Mouse (Mus musculus) embryo, embryonic 11 days (tissue): Measurements from ENCODE around the gene Ube2t.

Experiments used
- DNase-seq: peaks from one replicate; pipeline ENCODE4 v3.0.0-alpha.2; 2015

Ube2t gene

GRCm38 (mm10) chr1:134995954-134996353 lies 33.6 kb downstream of the Ube2t start:
- DNase-seq: no peak

- no peak for DNase-seq
Observed at GRCm38 (mm10) chr1:134996471-134996870, 34.1 kb downstream of the Ube2t start.

GRCm38 (mm10) chr1:134997568-134997967 lies 35.2 kb downstream of the Ube2t start:
- DNase-seq: no peak

GRCm38 (mm10) chr1:134998231-134998630 lies 35.9 kb downstream of the Ube2t start:
- DNase-seq: no peak

- DNase-seq: no peak
Observed at GRCm38 (mm10) chr1:135000527-135000926, 38.2 kb downstream of the Ube2t start.

- no peak for DNase-seq
Observed at GRCm38 (mm10) chr1:135003346-135003745, 41.0 kb downstream of the Ube2t start.

GRCm38 (mm10) chr1:135005696-135006095 lies 43.3 kb downstream of the Ube2t start:
- no peak for DNase-seq

GRCm38 (mm10) chr1:135009833-135010232 lies 47.5 kb downstream of the Ube2t start:
- no peak for DNase-seq

GRCm38 (mm10) chr1:135011912-135012311 lies 49.5 kb downstream of the Ube2t start:
- DNase-seq: no peak

- no peak for DNase-seq
Observed at GRCm38 (mm10) chr1:135012472-135012871, 50.1 kb downstream of the Ube2t start.

- peak; percentile 42 for DNase-seq
Observed at GRCm38 (mm10) chr1:135014921-135015445, 52.6 kb downstream of the Ube2t start.

- no peak for DNase-seq
Observed at GRCm38 (mm10) chr1:135016907-135017655, 54.7 kb downstream of the Ube2t start.

GRCm38 (mm10) chr1:135017656-135018015 lies 55.3 kb downstream of the Ube2t start:
- DNase-seq: no peak

GRCm38 (mm10) chr1:135019087-135019774 lies 56.9 kb downstream of the Ube2t start:
- DNase-seq: peak; percentile 32

GRCm38 (mm10) chr1:135019775-135020167 lies 57.4 kb downstream of the Ube2t start:
- DNase-seq: no peak

GRCm38 (mm10) chr1:135020281-135020940 lies 58.0 kb downstream of the Ube2t start:
- no peak for DNase-seq

GRCm38 (mm10) chr1:135020970-135021369 lies 58.6 kb downstream of the Ube2t start:
- DNase-seq: peak; percentile 45

- DNase-seq: no peak
Observed at GRCm38 (mm10) chr1:135021936-135022335, 59.6 kb downstream of the Ube2t start.

GRCm38 (mm10) chr1:135023583-135023982 lies 61.2 kb downstream of the Ube2t start:
- no peak for DNase-seq
